Mouse (Mus musculus): ENCODE measurements around the gene Limd2. TPM values are rescaled to one million over a fixed set of nuclear protein-coding genes. Genes with fewer than 3 reads are reported as not detected.

The Limd2 gene
- polyA plus RNA-seq, 1 experiment, result 36.4 TPM

- Histone ChIP-seq H3K27me3 (ENCODE audit: control insufficient read depth, insufficient read depth, insufficient read length) (no peaks in the 10 kb centered on the region), H3K4me3 (no peak overlapping the region), H3K36me3 (ENCODE audit: control insufficient read depth, insufficient read depth) (no peaks in the 10 kb centered on the region), H3K4me2 (ENCODE audit: low read depth) (no peak overlapping the region), H3K79me2 (ENCODE audit: control insufficient read depth, insufficient read depth) (no peaks in the 10 kb centered on the region), H3ac (ENCODE audit: control insufficient read depth, insufficient read length) (no peak overlapping the region)
- TF ChIP-seq USF1 (IDR thresholded peaks at IDR 0.05; ENCODE audit: low read depth) (no peak), CEBPB (IDR thresholded peaks at IDR 0.05; ENCODE audit: insufficient read depth, poor library complexity, severe bottlenecking) (no peak)
Observed at GRCm38 (mm10) chr11:106174372-106174771, 13.7 kb upstream of the Limd2 start.

DNA sequence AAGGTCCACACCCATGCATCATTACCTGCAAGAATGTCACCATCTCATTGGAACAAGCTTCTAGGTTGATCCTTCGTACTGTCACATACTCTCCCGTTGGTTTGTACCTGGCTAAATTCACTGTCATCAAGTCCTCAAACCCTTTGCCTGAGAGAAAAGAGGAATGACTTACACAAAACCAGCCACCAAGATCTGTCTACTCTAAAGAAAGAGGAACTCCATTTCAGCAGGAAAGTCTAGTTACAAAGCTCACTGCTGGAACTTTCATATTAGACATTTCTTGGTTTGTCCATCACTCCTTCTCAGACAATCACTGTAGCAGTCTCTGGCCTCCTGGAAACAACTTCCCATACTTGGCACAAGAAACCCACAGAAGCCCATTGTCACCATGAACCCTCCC lies 12.6 kb upstream of the Limd2 start:
- Histone ChIP-seq H3K79me2 (ENCODE audit: control insufficient read depth, insufficient read depth) (no peaks in the 10 kb centered on the region), H3K4me2 (ENCODE audit: low read depth) (no peak overlapping the region), H3K27me3 (ENCODE audit: control insufficient read depth, insufficient read depth, insufficient read length) (no peaks in the 10 kb centered on the region), H3K4me3 (no peak overlapping the region), H3K36me3 (ENCODE audit: control insufficient read depth, insufficient read depth) (no peaks in the 10 kb centered on the region), H3ac (ENCODE audit: control insufficient read depth, insufficient read length) (no peak overlapping the region)
- no peak for TF ChIP-seq POLR2AphosphoS2 (IDR thresholded peaks at IDR 0.05; ENCODE audit: insufficient read length, low read depth)
- TF ChIP-seq TCF12 (IDR thresholded peaks at IDR 0.05; ENCODE audit: insufficient read depth, poor library complexity, severe bottlenecking), result no peak
- TF ChIP-seq REST (IDR thresholded peaks at IDR 0.05; ENCODE audit: insufficient read depth, insufficient read length), result no peak
- TF ChIP-seq TCF3 (IDR thresholded peaks at IDR 0.05; ENCODE audit: insufficient read length, low read depth), result no peak
- no peak for TF ChIP-seq E2F4 (IDR thresholded peaks at IDR 0.05; ENCODE audit: insufficient read depth)
- TF ChIP-seq MAX (IDR thresholded peaks at IDR 0.05; ENCODE audit: low read depth), result no peak
- no peak for TF ChIP-seq SRF (IDR thresholded peaks at IDR 0.05; ENCODE audit: control insufficient read depth, insufficient read length, low read depth)
- TF ChIP-seq MYOG (IDR thresholded peaks at IDR 0.05; ENCODE audit: control insufficient read depth in 1 of 3, insufficient read depth in 1 of 3, insufficient read length in 2 of 3, low read depth in 2 of 3), result no peak
- no peak for TF ChIP-seq CEBPB (IDR thresholded peaks at IDR 0.05; ENCODE audit: insufficient read depth, poor library complexity, severe bottlenecking)
- no peak for TF ChIP-seq MYOD1 (IDR thresholded peaks at IDR 0.05; ENCODE audit: control insufficient read depth in 1 of 3, insufficient read length in 2 of 3, low read depth in 2 of 3)
- no peak for TF ChIP-seq POLR2A (IDR thresholded peaks at IDR 0.05; ENCODE audit: insufficient read length, low read depth)
- TF ChIP-seq USF1 (IDR thresholded peaks at IDR 0.05; ENCODE audit: low read depth), result no peak

GRCm38 (mm10) chr11:106170807-106171206 lies 10.1 kb upstream of the Limd2 start:
- H3K27me3 ChIP-seq (ENCODE audit: control insufficient read depth, insufficient read depth, insufficient read length), result no peaks in the 10 kb centered on the region
- H3K79me2 ChIP-seq (ENCODE audit: control insufficient read depth, insufficient read depth), result no peaks in the 10 kb centered on the region
- peaks cover 6% of the 10 kb centered on the region for H3K36me3 ChIP-seq (ENCODE audit: control insufficient read depth, insufficient read depth)
- no peak overlapping the region for H3K4me3 ChIP-seq
- H3ac ChIP-seq (ENCODE audit: control insufficient read depth, insufficient read length), result no peak overlapping the region
- TF ChIP-seq POLR2AphosphoS2 (IDR thresholded peaks at IDR 0.05; ENCODE audit: insufficient read length, low read depth) (no peak), E2F4 (IDR thresholded peaks at IDR 0.05; ENCODE audit: insufficient read depth) (no peak), POLR2A (IDR thresholded peaks at IDR 0.05; ENCODE audit: insufficient read length, low read depth) (no peak), REST (IDR thresholded peaks at IDR 0.05; ENCODE audit: insufficient read depth, insufficient read length) (no peak), USF1 (IDR thresholded peaks at IDR 0.05; ENCODE audit: low read depth) (no peak), CEBPB (IDR thresholded peaks at IDR 0.05; ENCODE audit: insufficient read depth, poor library complexity, severe bottlenecking) (no peak), TCF3 (IDR thresholded peaks at IDR 0.05; ENCODE audit: insufficient read length, low read depth) (no peak), MAX (IDR thresholded peaks at IDR 0.05; ENCODE audit: low read depth) (no peak)
- no peak overlapping the region for H3K4me2 ChIP-seq (ENCODE audit: low read depth)

DNA sequence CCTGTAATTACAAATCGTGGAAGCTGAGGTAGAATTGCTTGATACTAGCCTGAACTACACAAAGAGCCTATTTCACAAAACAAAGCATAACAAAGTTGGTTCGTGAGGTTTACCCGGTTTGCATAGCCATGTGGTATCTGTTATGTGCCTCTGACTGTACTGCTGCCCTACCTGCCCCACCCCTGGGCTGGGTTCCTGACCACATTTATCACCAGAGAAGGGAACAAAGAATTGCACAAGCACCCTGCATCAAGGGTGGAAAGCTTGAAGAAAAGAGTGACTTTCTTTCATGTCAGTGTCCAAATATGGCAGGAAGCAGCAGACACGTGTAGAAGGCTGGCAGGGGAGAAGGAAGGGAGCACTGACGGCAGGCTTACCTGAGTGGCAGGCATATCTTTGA lies 6.8 kb upstream of the Limd2 start:
- Histone ChIP-seq H3K36me3 (ENCODE audit: control insufficient read depth, insufficient read depth) (peaks cover 6% of the 10 kb centered on the region), H3K79me2 (ENCODE audit: control insufficient read depth, insufficient read depth) (no peaks in the 10 kb centered on the region), H3K4me3 (no peak overlapping the region), H3ac (ENCODE audit: control insufficient read depth, insufficient read length) (no peak overlapping the region), H3K27me3 (ENCODE audit: control insufficient read depth, insufficient read depth, insufficient read length) (no peaks in the 10 kb centered on the region), H3K4me2 (ENCODE audit: low read depth) (no peak overlapping the region)
- TF ChIP-seq MYOD1 (IDR thresholded peaks at IDR 0.05; ENCODE audit: control insufficient read depth in 1 of 3, insufficient read length in 2 of 3, low read depth in 2 of 3), result no peak
- TF ChIP-seq POLR2A (IDR thresholded peaks at IDR 0.05; ENCODE audit: insufficient read length, low read depth), result no peak
- no peak for TF ChIP-seq TCF3 (IDR thresholded peaks at IDR 0.05; ENCODE audit: insufficient read length, low read depth)
- no peak for TF ChIP-seq USF1 (IDR thresholded peaks at IDR 0.05; ENCODE audit: low read depth)

DNA sequence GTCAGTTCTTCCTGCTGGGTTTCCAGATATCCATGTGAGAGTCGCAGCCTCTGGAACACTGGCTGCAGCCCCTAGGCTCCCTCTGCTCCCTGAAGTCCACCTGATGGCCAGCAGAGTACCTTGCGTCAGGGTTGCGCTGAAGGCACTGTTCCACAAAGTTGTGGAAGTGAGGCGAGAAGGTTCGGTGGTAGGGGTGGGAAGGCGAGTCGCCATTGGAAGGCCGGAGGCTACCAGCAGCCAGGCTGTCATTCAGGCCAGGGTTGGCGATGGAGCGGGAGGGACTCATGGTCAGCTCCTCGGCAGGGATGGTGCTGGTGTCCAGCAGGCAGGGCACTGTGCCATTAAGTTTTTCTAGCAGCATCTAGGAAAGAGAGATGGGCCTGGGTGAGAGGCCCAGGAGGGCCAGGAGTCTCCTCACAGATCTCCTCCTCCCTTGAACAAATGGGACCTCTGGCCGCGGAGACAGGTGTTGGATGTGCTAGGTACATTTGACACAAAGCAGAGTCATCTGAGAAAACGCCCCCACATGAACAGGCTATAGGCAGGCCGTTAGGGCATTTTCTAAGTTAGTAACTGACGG lies 4.0 kb upstream of the Limd2 start:
- H3ac ChIP-seq (ENCODE audit: control insufficient read depth, insufficient read length), result no peak overlapping the region
- H3K4me3 ChIP-seq, result no peak overlapping the region
- H3K79me2 ChIP-seq (ENCODE audit: control insufficient read depth, insufficient read depth), result no peaks in the 10 kb centered on the region
- H3K4me2 ChIP-seq (ENCODE audit: low read depth), result no peak overlapping the region
- no peaks in the 10 kb centered on the region for H3K27me3 ChIP-seq (ENCODE audit: control insufficient read depth, insufficient read depth, insufficient read length)
- no peak for TF ChIP-seq REST (IDR thresholded peaks at IDR 0.05; ENCODE audit: insufficient read depth, insufficient read length)
- no peak for TF ChIP-seq CEBPB (IDR thresholded peaks at IDR 0.05; ENCODE audit: insufficient read depth, poor library complexity, severe bottlenecking)
- no peak for TF ChIP-seq MYOG (IDR thresholded peaks at IDR 0.05; ENCODE audit: control insufficient read depth in 1 of 3, insufficient read depth in 1 of 3, insufficient read length in 2 of 3, low read depth in 2 of 3)
- TF ChIP-seq TCF3 (IDR thresholded peaks at IDR 0.05; ENCODE audit: insufficient read length, low read depth), result no peak
- TF ChIP-seq SRF (IDR thresholded peaks at IDR 0.05; ENCODE audit: control insufficient read depth, insufficient read length, low read depth), result no peak
- no peak for TF ChIP-seq POLR2AphosphoS2 (IDR thresholded peaks at IDR 0.05; ENCODE audit: insufficient read length, low read depth)
- no peak for TF ChIP-seq E2F4 (IDR thresholded peaks at IDR 0.05; ENCODE audit: insufficient read depth)
- no peak for TF ChIP-seq TCF12 (IDR thresholded peaks at IDR 0.05; ENCODE audit: insufficient read depth, poor library complexity, severe bottlenecking)
- TF ChIP-seq MAX (IDR thresholded peaks at IDR 0.05; ENCODE audit: low read depth), result no peak
- no peak for TF ChIP-seq POLR2A (IDR thresholded peaks at IDR 0.05; ENCODE audit: insufficient read length, low read depth)
- no peak for TF ChIP-seq USF1 (IDR thresholded peaks at IDR 0.05; ENCODE audit: low read depth)
- TF ChIP-seq MYOD1 (IDR thresholded peaks at IDR 0.05; ENCODE audit: control insufficient read depth in 1 of 3, insufficient read length in 2 of 3, low read depth in 2 of 3), result no peak
- H3K36me3 ChIP-seq (ENCODE audit: control insufficient read depth, insufficient read depth), result peaks cover 6% of the 10 kb centered on the region
